Comparison of ENCODE assay signal across 8 mouse cellular contexts in the genomic region with DNA sequence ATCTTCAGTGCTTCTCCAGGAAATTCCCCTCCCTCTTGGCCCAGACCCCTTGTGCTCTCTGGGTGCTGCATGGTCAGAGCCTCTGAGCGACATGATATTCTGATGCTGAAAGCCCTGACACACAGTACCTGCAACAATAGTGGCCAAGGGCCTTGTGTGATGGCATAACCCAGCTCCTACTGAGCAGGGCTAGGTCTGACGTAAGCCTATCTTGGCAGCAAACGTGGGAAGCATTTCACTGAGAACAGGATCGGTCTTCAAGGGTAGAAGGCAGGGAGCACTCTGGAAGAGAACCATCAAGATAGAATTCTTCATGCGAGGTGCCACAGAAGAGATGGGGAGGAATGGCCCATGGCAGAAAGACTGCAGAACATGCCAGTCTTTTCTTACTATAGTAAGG. TPM values are rescaled to one million over a fixed set of nuclear protein-coding genes. Genes with fewer than 3 reads are reported as not detected.
A peak's percentile ranks its signal among the peaks of the same experiment; 100 is the strongest.
DNase-seq lines count a peak whose midpoint lies in the region; ATAC-seq and TF ChIP-seq lines count a peak whose summit lies in the region.

A gene (minus strand): TSS at position 101 of the 400 bp plus-strand sequence.

- H3K36me3 ChIP-seq in liver, adult 2 months (ENCODE audit: control insufficient read depth, insufficient read depth, low read length), result no peaks in the 10 kb centered on the region
- H3K36me3 ChIP-seq in heart, embryonic 11.5 days (ENCODE audit: control insufficient read depth, insufficient read depth, low read length), result no peaks in the 10 kb centered on the region
- H3K36me3 ChIP-seq in midbrain, embryonic 16.5 days (ENCODE audit: control insufficient read depth, insufficient read depth, low read length), result no peaks in the 10 kb centered on the region

- no peak within 1 kb of the TSS for H3K9ac ChIP-seq in liver, adult 2 months (ENCODE audit: low read depth, low read length)
- H3K9ac ChIP-seq in heart, embryonic 11.5 days (ENCODE audit: low read depth, low read length), result no peak within 1 kb of the TSS
- H3K9ac ChIP-seq in midbrain, embryonic 16.5 days (ENCODE audit: low read depth, low read length), result no peak within 1 kb of the TSS

- TF ChIP-seq POLR2A in liver, adult 2 months (IDR thresholded peaks at IDR 0.05; ENCODE audit: extremely low read depth, insufficient read depth, low read length), result no peak
- no peak for TF ChIP-seq POLR2A in cortical plate, adult 2 months (IDR thresholded peaks at IDR 0.05; ENCODE audit: extremely low read depth, insufficient read depth, low read length)

- H3K4me1 ChIP-seq in liver, adult 2 months (ENCODE audit: control insufficient read depth, insufficient read depth, low read length), result no peaks in the 10 kb centered on the region
- no peaks in the 10 kb centered on the region; the same call in 1 of the 2 replicates for H3K4me1 ChIP-seq in cortical plate, adult 2 months (ENCODE audit: control insufficient read depth, insufficient read depth, low read length)
- peaks cover 3% of the 10 kb centered on the region; the same call in 1 of the 2 replicates for H3K4me1 ChIP-seq in heart, embryonic 11.5 days (ENCODE audit: control insufficient read depth, insufficient read depth, low read length)
- H3K4me1 ChIP-seq in midbrain, embryonic 16.5 days (ENCODE audit: control insufficient read depth, insufficient read depth, low read length), result peaks cover 23% of the 10 kb centered on the region

- H3K9me3 ChIP-seq in heart, embryonic 11.5 days (replicated peaks; ENCODE audit: control insufficient read depth, low read length), result no peaks in the 10 kb centered on the region
- no peaks in the 10 kb centered on the region for H3K9me3 ChIP-seq in midbrain, embryonic 16.5 days (replicated peaks; ENCODE audit: control insufficient read depth, low read length, poor library complexity, severe bottlenecking)

- no peak within 1 kb of the TSS for H3K27ac ChIP-seq in liver, adult 2 months (replicated peaks; ENCODE audit: insufficient read depth, low read depth, low read length)
- no peak within 1 kb of the TSS for H3K27ac ChIP-seq in cortical plate, adult 2 months (ENCODE audit: insufficient read depth, low read length)
- no peak within 1 kb of the TSS for H3K27ac ChIP-seq in heart, embryonic 11.5 days (ENCODE audit: low read depth, low read length)
- H3K27ac ChIP-seq in midbrain, embryonic 16.5 days (ENCODE audit: low read length), result no peak within 1 kb of the TSS

- H3K79me2 ChIP-seq in liver, adult 2 months (ENCODE audit: control insufficient read depth, insufficient read depth, low read length), result no peaks in the 10 kb centered on the region

- H3K4me3 ChIP-seq in liver, adult 2 months (ENCODE audit: insufficient read depth, low read depth, low read length), result no peak within 1 kb of the TSS
- H3K4me3 ChIP-seq in cortical plate, adult 2 months (ENCODE audit: insufficient read depth, low read length), result no peak within 1 kb of the TSS
- H3K4me3 ChIP-seq in heart, embryonic 11.5 days (ENCODE audit: low read depth, low read length), result no peak within 1 kb of the TSS
- H3K4me3 ChIP-seq in midbrain, embryonic 16.5 days (ENCODE audit: low read depth, low read length), result no peak within 1 kb of the TSS

- H3K27me3 ChIP-seq in liver, adult 2 months (ENCODE audit: control insufficient read depth, insufficient read depth, low read length), result peaks cover 19% of the 10 kb centered on the region
- peaks cover 57% of the 10 kb centered on the region for H3K27me3 ChIP-seq in heart, embryonic 11.5 days (ENCODE audit: control insufficient read depth, insufficient read depth, low read length)
- H3K27me3 ChIP-seq in midbrain, embryonic 16.5 days (ENCODE audit: control insufficient read depth, insufficient read depth, low read depth, low read length), result peaks cover 3% of the 10 kb centered on the region; the same call in 1 of the 2 replicates

- no peak within 1 kb of the TSS for H3K4me2 ChIP-seq in heart, embryonic 11.5 days
- H3K4me2 ChIP-seq in midbrain, embryonic 16.5 days (ENCODE audit: low read length), result peak within 1 kb of the TSS; percentile 95; the same call in 1 of the 2 replicates

- 81% methylated on average over 5 of the region's 5 CpGs for WGBS in liver, adult 2 months
- WGBS in heart, embryonic 11.5 days (ENCODE audit: insufficient replicate concordance), result 67% methylated on average over 5 of the region's 5 CpGs
- 86% methylated on average over 5 of the region's 5 CpGs for WGBS in midbrain, embryonic 16.5 days

- no peak for TF ChIP-seq CTCF in liver, adult 2 months (IDR thresholded peaks at IDR 0.05; ENCODE audit: low read depth, low read length)
- TF ChIP-seq CTCF in cortical plate, adult 2 months (IDR thresholded peaks at IDR 0.05; ENCODE audit: extremely low read depth, insufficient read depth, low read length), result no peak

- no peak for DNase-seq in liver, adult 2 months (ENCODE audit: extremely low read depth, low read depth, low spot score)
- DNase-seq in liver, result no peak
- no peak for DNase-seq in layer of hippocampus, postnatal 36 days
- DNase-seq in B cell, adult 2 months, result no peak
- no peak for DNase-seq in ovary, postnatal 14 days (ENCODE audit: low spot score)

- ATAC-seq in heart, embryonic 11.5 days (replicated peaks; ENCODE audit: insufficient number of reproducible peaks, low FRiP score, low TSS enrichment), result no peak
- no peak for ATAC-seq in midbrain, embryonic 16.5 days

RNA-seq across cellular contexts. Expression of the gene that starts here (rescaled TPM):
- 10.8 and 15.4 TPM in 2 replicates for total RNA-seq in liver, adult 2 months (2014; rRNA removed)
- polyA plus RNA-seq in liver, adult 2 months (2012; rRNA removed), result 26.9 and 32.9 TPM in 2 replicates
- 66.5 and 69.5 TPM in 2 replicates for polyA plus RNA-seq in cortical plate, adult 2 months (2012; rRNA removed)
- 81.7 and 86.7 TPM in 2 replicates for polyA plus RNA-seq in heart, embryonic 11.5 days (2014; fragmentation: Nextera tagmentation; extraction: Ambion mirVana)
- 10 to 100 TPM; 46.6 to 52.1 TPM for total RNA-seq in layer of hippocampus, postnatal 36 days (2021)
- 60.2 and 63.5 TPM in 2 replicates for polyA plus RNA-seq in midbrain, embryonic 16.5 days (2015; fragmentation: Nextera tagmentation; extraction: Ambion mirVana)
